Mouse (Mus musculus) limb, embryonic 13.5 days (tissue): ENCODE results near the gene Tppp3. TPM values are rescaled to one million over a fixed set of nuclear protein-coding genes. Genes with fewer than 3 reads are reported as not detected.

Source experiments
- polyA plus RNA-seq: library from polyadenylated mRNA; unstranded; fragments of >200 nt; fragmentation: Nextera tagmentation; extraction: Ambion mirVana; gene quantifications from 2 replicates; pipeline ENCODE4 v1.2.1, GENCODE M21; 2015

Gene Tppp3
- polyA plus RNA-seq, 1 experiment from 2014 or later = 65.4 TPM

Other genes starting within 250 kb of the Tppp3 start
- gene D230025D16Rik, start 246.4 kb downstream of the Tppp3 start, polyA plus RNA-seq = 27.3 and 27.6 TPM in 2 replicates
- 24.7 and 25.4 TPM in 2 replicates for gene B3gnt9, start 216.4 kb downstream of the Tppp3 start, polyA plus RNA-seq
- gene Tradd, start 206.9 kb downstream of the Tppp3 start, polyA plus RNA-seq = 20.1 and 23.2 TPM in 2 replicates
- 2.6 and 2.8 TPM in 2 replicates for gene Fbxl8, start 206.9 kb downstream of the Tppp3 start, polyA plus RNA-seq
- gene Hsf4, start 201.7 kb downstream of the Tppp3 start, polyA plus RNA-seq = 0.11 and 0.19 TPM in 2 replicates
- 2.7 and 3.1 TPM in 2 replicates for gene Nol3, start 195.4 kb downstream of the Tppp3 start, polyA plus RNA-seq
- gene 4931428F04Rik, start 181.7 kb downstream of the Tppp3 start, polyA plus RNA-seq = 16.3 TPM in 2 replicates
- gene Exoc3l, start 175.4 kb downstream of the Tppp3 start, polyA plus RNA-seq = 8.3 and 9.1 TPM in 2 replicates
- 73.6 and 75.4 TPM in 2 replicates for gene E2f4, start 173.9 kb downstream of the Tppp3 start, polyA plus RNA-seq
- gene Elmo3, start 165.9 kb downstream of the Tppp3 start, polyA plus RNA-seq = 3.9 and 5.1 TPM in 2 replicates
- gene Lrrc29, start 145.2 kb downstream of the Tppp3 start, polyA plus RNA-seq = 1.8 and 2.7 TPM in 2 replicates
- gene Tmem208, start 145.2 kb downstream of the Tppp3 start, polyA plus RNA-seq = 119 and 122 TPM in 2 replicates
- 2.1 and 2.3 TPM in 2 replicates for gene Fhod1, start 123.6 kb downstream of the Tppp3 start, polyA plus RNA-seq
- 6.0 and 6.4 TPM in 2 replicates for gene Slc9a5, start 122.7 kb downstream of the Tppp3 start, polyA plus RNA-seq
- gene Plekhg4, start 98.3 kb downstream of the Tppp3 start, polyA plus RNA-seq = 0.73 and 1.2 TPM in 2 replicates
- not detected in 2 replicates for gene Kctd19, start 58.0 kb downstream of the Tppp3 start, polyA plus RNA-seq
- gene Lrrc36, start 58.0 kb downstream of the Tppp3 start, polyA plus RNA-seq = 0.36 and 0.55 TPM in 2 replicates
- 42.5 and 45.3 TPM in 2 replicates for gene Zdhhc1, start 25.4 kb upstream of the Tppp3 start, polyA plus RNA-seq
- gene Hsd11b2, start 47.2 kb upstream of the Tppp3 start, polyA plus RNA-seq = 5.9 and 7.6 TPM in 2 replicates
- 82.5 and 83.5 TPM in 2 replicates for gene Atp6v0d1, start 94.5 kb upstream of the Tppp3 start, polyA plus RNA-seq
- 20.1 and 20.2 TPM in 2 replicates for gene Ripor1, start 133.7 kb upstream of the Tppp3 start, polyA plus RNA-seq
- 140 and 142 TPM in 2 replicates for gene Ctcf, start 165.0 kb upstream of the Tppp3 start, polyA plus RNA-seq
- 1.9 and 2.0 TPM in 2 replicates for gene Agrp, start 165.9 kb upstream of the Tppp3 start, polyA plus RNA-seq
- 0.55 and 0.77 TPM in 2 replicates for gene Carmil2, start 214.7 kb upstream of the Tppp3 start, polyA plus RNA-seq
- gene Acd, start 229.6 kb upstream of the Tppp3 start, polyA plus RNA-seq = 81.5 and 83.9 TPM in 2 replicates
- 17.7 TPM in 2 replicates for gene Pard6a, start 229.6 kb upstream of the Tppp3 start, polyA plus RNA-seq
- 0.36 TPM in 1 of 2 replicates, not detected in the other for gene 4933405L10Rik, start 236.1 kb upstream of the Tppp3 start, polyA plus RNA-seq
- gene Enkd1, start 236.7 kb upstream of the Tppp3 start, polyA plus RNA-seq = 30.8 and 32.2 TPM in 2 replicates